Mouse (Mus musculus): Measurements from ENCODE around the gene Ranbp3. TPM values are rescaled to one million over a fixed set of nuclear protein-coding genes. Genes with fewer than 3 reads are reported as not detected.
"Not testable (repeated sequence)": the region's sequence is repeated elsewhere in the genome, so short reads cannot be mapped to it uniquely, and the experiment has no call there.

The Ranbp3 gene
- 10 to 100 TPM; 85.2 to 91.0 TPM for total RNA-seq (2021)

GRCm38 (mm10) chr17:56672941-56673646 lies at the start of gene Ranbp3:
Gene Ranbp3 (plus strand): TSS chr17:56673294.
- peak; percentile 93 to 95 for DNase-seq (ENCODE audit: extremely low spot score in 1 of 2, low spot score in 1 of 2)

- no peak for DNase-seq (ENCODE audit: extremely low spot score in 1 of 2, low spot score in 1 of 2)
Observed at GRCm38 (mm10) chr17:56625495-56625894, 47.6 kb upstream of the Ranbp3 start.

- no peak for DNase-seq (ENCODE audit: extremely low spot score in 1 of 2, low spot score in 1 of 2)
Observed at GRCm38 (mm10) chr17:56626260-56626659, 46.8 kb upstream of the Ranbp3 start.

- DNase-seq (ENCODE audit: extremely low spot score in 1 of 2, low spot score in 1 of 2) = peak; percentile 92 to 93
Observed at GRCm38 (mm10) chr17:56626754-56627470, 46.2 kb upstream of the Ranbp3 start, which contains the start of gene Lonp1. Gene Lonp1 (minus strand): TSS chr17:56626887.

GRCm38 (mm10) chr17:56627530-56628277 lies 45.4 kb upstream of the Ranbp3 start, which contains the start of gene Catsperd:
Gene Catsperd (plus strand): TSS chr17:56628143.
- no peak for DNase-seq (ENCODE audit: extremely low spot score in 1 of 2, low spot score in 1 of 2)

GRCm38 (mm10) chr17:56629800-56630781 lies 43.0 kb upstream of the Ranbp3 start:
- DNase-seq (ENCODE audit: extremely low spot score in 1 of 2, low spot score in 1 of 2) = not testable (repeated sequence)

- DNase-seq (ENCODE audit: extremely low spot score in 1 of 2, low spot score in 1 of 2) = no peak
Observed at GRCm38 (mm10) chr17:56631807-56632206, 41.3 kb upstream of the Ranbp3 start.

GRCm38 (mm10) chr17:56634023-56634422 lies 39.1 kb upstream of the Ranbp3 start:
- no peak for DNase-seq (ENCODE audit: extremely low spot score in 1 of 2, low spot score in 1 of 2)

GRCm38 (mm10) chr17:56643237-56643636 lies 29.9 kb upstream of the Ranbp3 start:
- DNase-seq (ENCODE audit: extremely low spot score in 1 of 2, low spot score in 1 of 2) = no peak

GRCm38 (mm10) chr17:56647546-56647945 lies 25.5 kb upstream of the Ranbp3 start:
- DNase-seq (ENCODE audit: extremely low spot score in 1 of 2, low spot score in 1 of 2) = no peak

- DNase-seq (ENCODE audit: extremely low spot score in 1 of 2, low spot score in 1 of 2) = no peak
Observed at GRCm38 (mm10) chr17:56651801-56652200, 21.3 kb upstream of the Ranbp3 start.

- DNase-seq (ENCODE audit: extremely low spot score in 1 of 2, low spot score in 1 of 2) = no peak
Observed at GRCm38 (mm10) chr17:56654771-56655170, 18.3 kb upstream of the Ranbp3 start.

GRCm38 (mm10) chr17:56655311-56655710 lies 17.8 kb upstream of the Ranbp3 start:
- no peak for DNase-seq (ENCODE audit: extremely low spot score in 1 of 2, low spot score in 1 of 2)

GRCm38 (mm10) chr17:56656171-56656570 lies 16.9 kb upstream of the Ranbp3 start:
- DNase-seq (ENCODE audit: extremely low spot score in 1 of 2, low spot score in 1 of 2) = no peak

- DNase-seq (ENCODE audit: extremely low spot score in 1 of 2, low spot score in 1 of 2) = no peak
Observed at GRCm38 (mm10) chr17:56663659-56664058, 9.4 kb upstream of the Ranbp3 start.

GRCm38 (mm10) chr17:56664333-56664732 lies 8.8 kb upstream of the Ranbp3 start:
- no peak for DNase-seq (ENCODE audit: extremely low spot score in 1 of 2, low spot score in 1 of 2)

GRCm38 (mm10) chr17:56666384-56666783 lies 6.7 kb upstream of the Ranbp3 start:
- DNase-seq (ENCODE audit: extremely low spot score in 1 of 2, low spot score in 1 of 2) = no peak

- DNase-seq (ENCODE audit: extremely low spot score in 1 of 2, low spot score in 1 of 2) = no peak
Observed at GRCm38 (mm10) chr17:56667591-56667990, 5.5 kb upstream of the Ranbp3 start.

GRCm38 (mm10) chr17:56668384-56669144 lies 4.5 kb upstream of the Ranbp3 start:
- DNase-seq (ENCODE audit: extremely low spot score in 1 of 2, low spot score in 1 of 2) = peak; percentile 87 to 96
